24 mouse cellular contexts compared by ENCODE assay signal in genomic region chr13:72972894-72973293, GRCm38 (mm10).
A peak's percentile ranks its signal among the peaks of the same experiment; 100 is the strongest.
DNase-seq lines count a peak whose midpoint lies in the region; ATAC-seq and TF ChIP-seq lines count a peak whose summit lies in the region.
"Had no signal": no experiment of that assay in that cellular context is flagged by ENCODE, and none has a peak within 500 bp of the region (broad histone marks: within the 10 kb centered on the region; RNA-seq: fewer than 3 reads in every experiment).

No protein-coding gene starts in this region.

- no peaks in the 10 kb centered on the region for H3K27me3 ChIP-seq in forebrain, embryonic 14.5 days (replicated peaks; ENCODE audit: control insufficient read depth, insufficient read depth, low read length)
- H3K27me3 ChIP-seq in forebrain, embryonic 15.5 days = no peaks in the 10 kb centered on the region
- no peaks in the 10 kb centered on the region for H3K27me3 ChIP-seq in intestine, postnatal 0 days (replicated peaks; ENCODE audit: control insufficient read depth, insufficient read depth, low read length)
- no peaks in the 10 kb centered on the region for H3K27me3 ChIP-seq in intestine, embryonic 16.5 days (replicated peaks; ENCODE audit: control insufficient read depth, insufficient read depth, low read length)
- H3K27me3 ChIP-seq in midbrain, postnatal 0 days (ENCODE audit: insufficient read depth, low read length) = no peaks in the 10 kb centered on the region
- peaks cover 5% of the 10 kb centered on the region; the same call in 1 of the 2 replicates for H3K27me3 ChIP-seq in midbrain, embryonic 15.5 days (replicated peaks)
- H3K27me3 ChIP-seq: embryonic facial prominence, embryonic 15.5 days; hindbrain, embryonic 15.5 days had no signal

- no peaks in the 10 kb centered on the region for H3K36me3 ChIP-seq in forebrain, embryonic 14.5 days (ENCODE audit: control insufficient read depth, insufficient read depth, low read length)
- no peaks in the 10 kb centered on the region for H3K36me3 ChIP-seq in forebrain, embryonic 15.5 days
- no peaks in the 10 kb centered on the region for H3K36me3 ChIP-seq in intestine, postnatal 0 days (ENCODE audit: control insufficient read depth, insufficient read depth)
- no peaks in the 10 kb centered on the region for H3K36me3 ChIP-seq in intestine, embryonic 16.5 days (ENCODE audit: control insufficient read depth, insufficient read depth, low read length)
- no peaks in the 10 kb centered on the region for H3K36me3 ChIP-seq in midbrain, postnatal 0 days (ENCODE audit: insufficient read depth, low read length)
- no peaks in the 10 kb centered on the region for H3K36me3 ChIP-seq in midbrain, embryonic 15.5 days (replicated peaks)
- H3K36me3 ChIP-seq: embryonic facial prominence, embryonic 15.5 days; forebrain, embryonic 10.5 days; hindbrain, embryonic 10.5 days; hindbrain, embryonic 15.5 days had no signal

- DNase-seq in forebrain, embryonic 14.5 days (ENCODE audit: low spot score) = peak; percentile 6
- DNase-seq in midbrain, postnatal 0 days (ENCODE audit: low spot score) = no peak
- DNase-seq in brain, embryonic 14.5 days (ENCODE audit: low read depth) = no peak
- no peak for DNase-seq in gastrocnemius, adult 2 months
- DNase-seq: adrenal gland, adult 2 months; adrenal gland, postnatal 25 days; B cell, adult 2 months; cerebellum, adult 11 months; cerebellum, adult 8-10 months; cerebellum, postnatal 14 days; embryo, embryonic 11 days; heart, adult 2 months had no signal

- no peak for ATAC-seq in forebrain, embryonic 14.5 days
- ATAC-seq in forebrain, embryonic 15.5 days (replicated peaks) = no peak
- ATAC-seq in intestine, postnatal 0 days = no peak
- ATAC-seq in intestine, embryonic 16.5 days = no peak
- no peak for ATAC-seq in midbrain, postnatal 0 days (ENCODE audit: low FRiP score)
- no peak for ATAC-seq in midbrain, embryonic 15.5 days (replicated peaks)
- ATAC-seq: CD4-positive, CD25-positive, alpha-beta regulatory T cell, adult 4 months; inflammation-experienced regulatory T-cells, adult 6 months had no signal

- no peak for TF ChIP-seq POLR2A in brain, embryonic 14.5 days (IDR thresholded peaks at IDR 0.05; ENCODE audit: borderline replicate concordance, extremely low read depth, insufficient read depth, insufficient read length, poor library complexity, severe bottlenecking)

- TF ChIP-seq CTCF in intestine, postnatal 0 days (IDR thresholded peaks at IDR 0.05; ENCODE audit: low read depth) = peak; percentile 21; the same call in 1 of the 2 replicates
- peak; percentile 55 for TF ChIP-seq CTCF in midbrain, postnatal 0 days (IDR thresholded peaks at IDR 0.05)
- TF ChIP-seq CTCF in brain, embryonic 14.5 days (IDR thresholded peaks at IDR 0.05; ENCODE audit: borderline replicate concordance, extremely low read depth, insufficient read depth, insufficient read length) = peak; percentile 33; the same call in 1 of the 2 replicates
- TF ChIP-seq CTCF in gastrocnemius, adult 2 months (IDR thresholded peaks at IDR 0.05) = no peak

- 29% methylated on average over 1 of the region's 1 CpGs for WGBS in forebrain, embryonic 14.5 days
- 42% methylated on average over 1 of the region's 1 CpGs for WGBS in forebrain, embryonic 15.5 days
- 18% methylated on average over 1 of the region's 1 CpGs for WGBS in intestine, postnatal 0 days
- WGBS in intestine, embryonic 16.5 days = 39% methylated on average over 1 of the region's 1 CpGs
- 37% methylated on average over 1 of the region's 1 CpGs for WGBS in midbrain, postnatal 0 days
- WGBS in midbrain, embryonic 15.5 days = 30% methylated on average over 1 of the region's 1 CpGs

- no peaks in the 10 kb centered on the region for H3K9me3 ChIP-seq in forebrain, embryonic 14.5 days (replicated peaks; ENCODE audit: control insufficient read depth, low read length)
- no peaks in the 10 kb centered on the region for H3K9me3 ChIP-seq in forebrain, embryonic 15.5 days
- no peaks in the 10 kb centered on the region for H3K9me3 ChIP-seq in intestine, postnatal 0 days (ENCODE audit: control insufficient read depth)
- no peaks in the 10 kb centered on the region for H3K9me3 ChIP-seq in intestine, embryonic 16.5 days (ENCODE audit: control insufficient read depth, low read length)
- H3K9me3 ChIP-seq in midbrain, postnatal 0 days (ENCODE audit: low read length) = no peaks in the 10 kb centered on the region
- no peaks in the 10 kb centered on the region for H3K9me3 ChIP-seq in midbrain, embryonic 15.5 days
- H3K9me3 ChIP-seq: embryonic facial prominence, embryonic 15.5 days; forebrain, embryonic 10.5 days; hindbrain, embryonic 10.5 days; hindbrain, embryonic 15.5 days had no signal

- H3K9ac ChIP-seq in forebrain, embryonic 14.5 days (ENCODE audit: low read length) = no peak overlapping the region
- no peak overlapping the region for H3K9ac ChIP-seq in forebrain, embryonic 15.5 days (replicated peaks)
- no peak overlapping the region for H3K9ac ChIP-seq in intestine, postnatal 0 days (ENCODE audit: low read depth, low read length)
- H3K9ac ChIP-seq in intestine, embryonic 16.5 days (ENCODE audit: low read depth, low read length) = no peak overlapping the region
- H3K9ac ChIP-seq in midbrain, postnatal 0 days (replicated peaks; ENCODE audit: low read length, poor library complexity, severe bottlenecking) = no peak overlapping the region
- H3K9ac ChIP-seq in midbrain, embryonic 15.5 days = no peak overlapping the region
- H3K9ac ChIP-seq: embryonic facial prominence, embryonic 15.5 days; hindbrain, embryonic 15.5 days had no signal

- H3K4me3 ChIP-seq in forebrain, embryonic 14.5 days (ENCODE audit: low read depth, low read length) = no peak overlapping the region
- H3K4me3 ChIP-seq in forebrain, embryonic 15.5 days = no peak overlapping the region
- no peak overlapping the region for H3K4me3 ChIP-seq in intestine, postnatal 0 days (ENCODE audit: low read depth, low read length)
- no peak overlapping the region for H3K4me3 ChIP-seq in intestine, embryonic 16.5 days (ENCODE audit: low read length)
- H3K4me3 ChIP-seq in midbrain, postnatal 0 days (ENCODE audit: low read depth, low read length) = no peak overlapping the region
- H3K4me3 ChIP-seq in midbrain, embryonic 15.5 days = no peak overlapping the region
- no peak overlapping the region for H3K4me3 ChIP-seq in gastrocnemius, adult 2 months
- H3K4me3 ChIP-seq: embryonic facial prominence, embryonic 15.5 days; erythroblast, embryonic 14.5 days; forebrain, embryonic 10.5 days; heart, adult 2 months; hindbrain, embryonic 10.5 days; hindbrain, embryonic 15.5 days had no signal

- H3K4me1 ChIP-seq in forebrain, embryonic 14.5 days (ENCODE audit: control insufficient read depth, insufficient read depth, low read length) = no peaks in the 10 kb centered on the region
- no peaks in the 10 kb centered on the region for H3K4me1 ChIP-seq in forebrain, embryonic 15.5 days
- no peaks in the 10 kb centered on the region for H3K4me1 ChIP-seq in intestine, postnatal 0 days (replicated peaks; ENCODE audit: control insufficient read depth, insufficient read depth, low read length)
- H3K4me1 ChIP-seq in intestine, embryonic 16.5 days (ENCODE audit: control insufficient read depth, insufficient read depth, low read length) = no peaks in the 10 kb centered on the region
- no peaks in the 10 kb centered on the region for H3K4me1 ChIP-seq in midbrain, postnatal 0 days (ENCODE audit: insufficient read depth, low read length)
- no peaks in the 10 kb centered on the region for H3K4me1 ChIP-seq in midbrain, embryonic 15.5 days
- H3K4me1 ChIP-seq: embryonic facial prominence, embryonic 15.5 days; forebrain, embryonic 10.5 days; hindbrain, embryonic 10.5 days; hindbrain, embryonic 15.5 days had no signal

- H3K27ac ChIP-seq in forebrain, embryonic 14.5 days (ENCODE audit: low read depth, low read length) = no peak overlapping the region
- H3K27ac ChIP-seq in forebrain, embryonic 15.5 days (replicated peaks) = no peak overlapping the region
- no peak overlapping the region for H3K27ac ChIP-seq in intestine, postnatal 0 days (ENCODE audit: low read depth, low read length)
- H3K27ac ChIP-seq in intestine, embryonic 16.5 days (ENCODE audit: low read length) = no peak overlapping the region
- H3K27ac ChIP-seq in midbrain, postnatal 0 days (ENCODE audit: low read depth, low read length) = no peak overlapping the region
- H3K27ac ChIP-seq in midbrain, embryonic 15.5 days = no peak overlapping the region
- no peak overlapping the region for H3K27ac ChIP-seq in gastrocnemius, adult 2 months
- H3K27ac ChIP-seq: embryonic facial prominence, embryonic 15.5 days; forebrain, embryonic 10.5 days; heart, adult 2 months; hindbrain, embryonic 10.5 days; hindbrain, embryonic 15.5 days had no signal

- intact Hi-C loops in gastrocnemius, adult 2 months (cut with DNase I) = no loop called here

- no peak overlapping the region for H3K4me2 ChIP-seq in forebrain, embryonic 14.5 days (ENCODE audit: low read length)
- H3K4me2 ChIP-seq in forebrain, embryonic 15.5 days (replicated peaks) = no peak overlapping the region
- H3K4me2 ChIP-seq in intestine, postnatal 0 days (replicated peaks; ENCODE audit: low read depth) = no peak overlapping the region
- H3K4me2 ChIP-seq in intestine, embryonic 16.5 days (ENCODE audit: low read depth, low read length) = no peak overlapping the region
- no peak overlapping the region for H3K4me2 ChIP-seq in midbrain, postnatal 0 days (ENCODE audit: low read depth, low read length, poor library complexity, severe bottlenecking)
- no peak overlapping the region for H3K4me2 ChIP-seq in midbrain, embryonic 15.5 days
- H3K4me2 ChIP-seq: embryonic facial prominence, embryonic 15.5 days; heart, embryonic 11.5 days; hindbrain, embryonic 15.5 days had no signal
